Mouse (Mus musculus): Measurements from ENCODE around the gene Ebf1.

DNA sequence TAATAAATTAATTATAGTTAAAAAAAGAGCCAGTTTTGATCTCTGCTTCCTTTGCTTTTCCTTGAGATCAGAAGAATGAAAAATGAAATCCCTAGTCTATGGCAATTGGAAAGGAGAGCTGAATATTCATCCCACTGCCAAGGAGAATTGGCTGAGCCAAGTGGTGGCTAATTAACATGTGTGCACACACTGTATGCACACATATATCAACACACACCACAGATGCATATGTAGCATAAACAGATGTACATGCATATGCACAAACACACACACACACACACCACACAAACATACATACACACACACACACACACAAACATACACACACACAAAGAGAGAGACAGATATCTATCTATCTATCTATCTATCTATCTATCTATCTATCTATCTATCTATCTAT lies 205.2 kb downstream of the Ebf1 start:
- no peak for TF ChIP-seq GATA1 (IDR thresholded peaks at IDR 0.05; ENCODE audit: borderline replicate concordance, low read length)
- TF ChIP-seq FLI1 (IDR thresholded peaks at IDR 0.05; ENCODE audit: low read length): no peak
